Mouse (Mus musculus): Measurements from ENCODE around the gene Ergic1.
A peak's percentile ranks its signal among the peaks of the same experiment; 100 is the strongest.

Gene Ergic1

GRCm38 (mm10) chr17:26695193-26695592 lies 133.9 kb downstream of the Ergic1 start:
- DNase-seq (ENCODE audit: low read depth in 2 of 2, low spot score in 2 of 2), result no peak

- peak; percentile 11 to 37 for DNase-seq (ENCODE audit: low read depth in 2 of 2, low spot score in 2 of 2)
Measured at GRCm38 (mm10) chr17:26698846-26699245, 137.6 kb downstream of the Ergic1 start.

GRCm38 (mm10) chr17:26699819-26700616 lies 138.7 kb downstream of the Ergic1 start:
- no peak for DNase-seq (ENCODE audit: low read depth in 2 of 2, low spot score in 2 of 2)

- no peak for DNase-seq (ENCODE audit: low read depth in 2 of 2, low spot score in 2 of 2)
Measured at GRCm38 (mm10) chr17:26701565-26701964, 140.3 kb downstream of the Ergic1 start.

GRCm38 (mm10) chr17:26702621-26703020 lies 141.3 kb downstream of the Ergic1 start:
- DNase-seq (ENCODE audit: low read depth in 2 of 2, low spot score in 2 of 2), result no peak

- no peak for DNase-seq (ENCODE audit: low read depth in 2 of 2, low spot score in 2 of 2)
Measured at GRCm38 (mm10) chr17:26703671-26704070, 142.4 kb downstream of the Ergic1 start.

- DNase-seq (ENCODE audit: low read depth in 2 of 2, low spot score in 2 of 2), result no peak
Measured at GRCm38 (mm10) chr17:26705463-26706359, 144.4 kb downstream of the Ergic1 start.
